Mouse (Mus musculus): ENCODE measurements around the gene Socs7. TPM values are rescaled to one million over a fixed set of nuclear protein-coding genes. Genes with fewer than 3 reads are reported as not detected.

Gene Socs7
- total RNA-seq, 1 experiment, result 14.5 TPM

GRCm38 (mm10) chr11:97424802-97425201, 62.5 kb downstream of the Socs7 start:
- DNase-seq (ENCODE audit: low read depth, low spot score), result no peak
- in situ Hi-C loops (cut with MboI; ENCODE audit: low sequenced_read_pairs in 2 of 2, unreplicated experiment in 2 of 2), result no loop called here
- H3K4me1 ChIP-seq (ENCODE audit: control insufficient read depth in 2 of 2, insufficient read depth in 2 of 2, low read length in 2 of 2, poor library complexity in 1 of 2), result peaks cover 7 to 11% of the 10 kb centered on the region in 2 experiments; a peak in 3 of 4 replicates

DNA sequence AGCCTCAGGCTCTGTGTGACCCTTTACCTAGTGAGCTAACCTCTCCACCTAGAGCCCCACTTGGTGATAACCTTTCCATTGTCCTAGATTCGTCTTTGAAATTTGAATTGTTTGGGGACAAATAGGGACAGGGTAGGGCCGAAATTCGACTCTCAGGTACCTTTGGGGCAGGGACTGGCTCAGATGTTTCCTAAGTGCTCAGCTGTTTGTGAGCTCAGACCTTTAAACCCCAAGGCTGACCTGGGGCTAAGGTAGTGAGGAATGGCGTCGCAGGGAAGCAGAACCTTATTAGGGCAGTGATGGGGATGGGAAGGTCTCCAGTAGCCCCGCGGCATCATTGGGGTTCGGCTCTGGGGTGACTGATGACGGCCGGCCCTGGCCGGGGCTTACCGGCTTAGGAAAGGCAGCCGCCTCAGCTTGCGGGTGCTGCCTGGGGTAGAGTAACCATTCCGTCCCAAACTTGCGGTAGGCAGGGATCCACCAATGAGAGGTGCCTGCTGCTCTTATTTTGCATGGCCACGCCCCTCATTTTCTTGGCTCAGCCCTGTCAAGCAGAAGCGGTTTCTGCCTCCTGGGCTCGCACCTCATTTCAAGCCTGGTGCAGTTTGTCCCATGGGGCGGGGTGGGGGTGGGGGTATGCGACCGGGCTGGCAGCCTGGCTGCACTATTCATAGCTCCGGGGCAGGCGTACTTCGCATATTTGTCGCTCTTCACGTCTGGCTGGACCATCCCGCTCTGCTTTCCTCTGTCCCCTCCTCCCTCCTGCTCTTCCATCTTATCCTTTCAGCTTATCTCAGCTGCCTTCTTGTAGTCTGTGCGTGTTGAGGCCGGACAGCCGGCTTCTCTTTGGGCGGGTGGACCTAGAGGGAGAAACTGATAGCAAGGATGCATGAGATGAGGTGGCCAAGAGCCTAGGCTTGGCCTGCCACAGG, 65.7 kb downstream of the Socs7 start:
- H3K27ac ChIP-seq (ENCODE audit: insufficient read depth, low read depth, low read length, poor library complexity, severe bottlenecking), result peak overlapping the region; percentile 61; the same call in 1 of the 2 replicates
- peak; percentile 89 for DNase-seq (ENCODE audit: low read depth, low spot score)
- peaks cover 7 to 23% of the 10 kb centered on the region in 2 experiments; a peak in 3 of 4 replicates for H3K4me1 ChIP-seq (ENCODE audit: control insufficient read depth in 2 of 2, insufficient read depth in 2 of 2, low read length in 2 of 2, poor library complexity in 1 of 2)
- in situ Hi-C loops (cut with MboI; ENCODE audit: low sequenced_read_pairs in 2 of 2, unreplicated experiment in 2 of 2), result no loop called here
- H3K36me3 ChIP-seq (ENCODE audit: control insufficient read depth, insufficient read depth, low read length, poor library complexity, severe bottlenecking), result no peaks in the 10 kb centered on the region
- TF ChIP-seq MAFK (IDR thresholded peaks at IDR 0.05; ENCODE audit: insufficient read depth, low read depth, low read length), result peak; percentile 9; the same call in 1 of the 2 replicates
- TF ChIP-seq CHD2 (IDR thresholded peaks at IDR 0.05; ENCODE audit: low read depth, low read length), result no peak
- no peak for TF ChIP-seq ZC3H11A (IDR thresholded peaks at IDR 0.05; ENCODE audit: borderline replicate concordance, low read depth, low read length)
- peak overlapping the region; percentile 29; the same call in 1 of the 2 replicates for H3K9ac ChIP-seq (ENCODE audit: insufficient read depth, low read depth, low read length, poor library complexity, severe bottlenecking)
- no peaks in the 10 kb centered on the region for H3K9me3 ChIP-seq (ENCODE audit: control insufficient read depth, insufficient read depth, low read depth, low read length)
- peak overlapping the region; percentile 45 to 66 for H3K4me3 ChIP-seq (ENCODE audit: insufficient read depth in 1 of 2, low read depth in 1 of 2, low read length in 2 of 2, poor library complexity in 1 of 2, severe bottlenecking in 1 of 2)

More at GRCm38 (mm10) chr11:97424802-97425201, 62.5 kb downstream of the Socs7 start:
- H3K4me3 ChIP-seq (ENCODE audit: insufficient read depth in 1 of 2, low read depth in 1 of 2, low read length in 2 of 2, poor library complexity in 1 of 2, severe bottlenecking in 1 of 2), result no peak overlapping the region
- H3K9me3 ChIP-seq (ENCODE audit: control insufficient read depth, insufficient read depth, low read depth, low read length), result no peaks in the 10 kb centered on the region
- TF ChIP-seq MAFK (IDR thresholded peaks at IDR 0.05; ENCODE audit: insufficient read depth, low read depth, low read length), result no peak
- no peak for TF ChIP-seq HCFC1 (IDR thresholded peaks at IDR 0.05; ENCODE audit: borderline replicate concordance, insufficient read depth, low read length)
- no peak for TF ChIP-seq ZNF384 (IDR thresholded peaks at IDR 0.05; ENCODE audit: low read depth, low read length)
- no peak for TF ChIP-seq CHD2 (IDR thresholded peaks at IDR 0.05; ENCODE audit: low read depth, low read length)
- no peak for TF ChIP-seq ZC3H11A (IDR thresholded peaks at IDR 0.05; ENCODE audit: borderline replicate concordance, low read depth, low read length)
- H3K9ac ChIP-seq (ENCODE audit: insufficient read depth, low read depth, low read length, poor library complexity, severe bottlenecking), result no peak overlapping the region
- no peak overlapping the region for H3K27ac ChIP-seq (ENCODE audit: insufficient read depth, low read depth, low read length, poor library complexity, severe bottlenecking)
- H3K36me3 ChIP-seq (ENCODE audit: control insufficient read depth, insufficient read depth, low read length, poor library complexity, severe bottlenecking), result no peaks in the 10 kb centered on the region; the same call in 1 of the 2 replicates

DNA sequence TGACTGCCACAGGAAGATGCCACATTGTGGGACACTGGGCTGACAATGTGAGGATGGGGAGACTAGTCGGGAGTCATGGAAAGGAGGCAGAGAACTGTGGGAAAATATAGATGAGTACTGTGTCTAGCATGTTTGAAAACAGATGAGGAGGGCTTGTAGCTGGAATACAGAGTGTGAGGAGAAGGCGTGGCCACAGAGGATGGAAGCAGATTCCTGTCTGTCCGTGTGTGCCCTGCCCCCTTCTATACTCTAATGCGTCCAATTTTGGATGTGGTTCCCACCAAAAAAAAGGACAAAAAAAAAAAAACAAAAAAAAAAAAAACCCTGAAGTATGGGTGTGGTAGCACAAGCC, 66.4 kb downstream of the Socs7 start:
- peak overlapping the region; percentile 61; the same call in 1 of the 2 replicates for H3K27ac ChIP-seq (ENCODE audit: insufficient read depth, low read depth, low read length, poor library complexity, severe bottlenecking)
- H3K36me3 ChIP-seq (ENCODE audit: control insufficient read depth, insufficient read depth, low read length, poor library complexity, severe bottlenecking), result no peaks in the 10 kb centered on the region
- TF ChIP-seq ZNF384 (IDR thresholded peaks at IDR 0.05; ENCODE audit: low read depth, low read length) (0 out of 2 replicates have a peak, but pooled peaks have one; percentile 21), MAFK (IDR thresholded peaks at IDR 0.05; ENCODE audit: insufficient read depth, low read depth, low read length) (no peak)
- peak overlapping the region; percentile 20 to 66; a peak in 3 of 4 replicates for H3K4me3 ChIP-seq (ENCODE audit: insufficient read depth in 1 of 2, low read depth in 1 of 2, low read length in 2 of 2, poor library complexity in 1 of 2, severe bottlenecking in 1 of 2)
- H3K9ac ChIP-seq (ENCODE audit: insufficient read depth, low read depth, low read length, poor library complexity, severe bottlenecking), result no peak overlapping the region
- H3K9me3 ChIP-seq (ENCODE audit: control insufficient read depth, insufficient read depth, low read depth, low read length), result no peaks in the 10 kb centered on the region
- peaks cover 7 to 24% of the 10 kb centered on the region in 2 experiments; a peak in 3 of 4 replicates for H3K4me1 ChIP-seq (ENCODE audit: control insufficient read depth in 2 of 2, insufficient read depth in 2 of 2, low read length in 2 of 2, poor library complexity in 1 of 2)
- in situ Hi-C loops (cut with MboI; ENCODE audit: low sequenced_read_pairs in 2 of 2, unreplicated experiment in 2 of 2), result no loop called here
- no peak for DNase-seq (ENCODE audit: low read depth, low spot score)

DNA sequence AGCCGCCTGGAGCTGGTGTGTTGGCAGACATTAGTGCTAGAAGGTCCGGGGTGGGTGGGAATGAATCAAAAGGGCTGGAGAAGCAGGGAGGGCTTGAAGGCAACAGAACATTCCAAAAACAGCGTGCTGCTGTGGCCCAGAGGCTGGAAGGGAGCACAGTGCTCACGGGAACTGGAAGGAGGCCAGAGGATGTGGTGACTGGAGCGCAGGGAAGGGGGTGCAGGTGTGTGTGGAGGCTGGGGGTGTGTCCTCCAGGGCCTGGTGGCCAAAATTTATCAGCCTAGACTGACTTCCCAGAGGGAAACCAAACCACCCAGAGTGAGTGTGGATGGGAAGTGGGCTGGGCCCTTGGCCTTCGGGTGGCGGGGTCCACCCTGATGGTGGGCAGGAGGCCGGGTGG, 67.3 kb downstream of the Socs7 start:
- Histone ChIP-seq H3K36me3 (ENCODE audit: control insufficient read depth, insufficient read depth, low read length, poor library complexity, severe bottlenecking) (no peaks in the 10 kb centered on the region), H3K4me3 (ENCODE audit: insufficient read depth in 1 of 2, low read depth in 1 of 2, low read length in 2 of 2, poor library complexity in 1 of 2, severe bottlenecking in 1 of 2) (no peak overlapping the region), H3K4me1 (ENCODE audit: control insufficient read depth in 2 of 2, insufficient read depth in 2 of 2, low read length in 2 of 2, poor library complexity in 1 of 2) (peaks cover 9 to 19% of the 10 kb centered on the region in 2 experiments; a peak in 3 of 4 replicates), H3K9me3 (ENCODE audit: control insufficient read depth, insufficient read depth, low read depth, low read length) (no peaks in the 10 kb centered on the region), H3K9ac (ENCODE audit: insufficient read depth, low read depth, low read length, poor library complexity, severe bottlenecking) (no peak overlapping the region), H3K27ac (ENCODE audit: insufficient read depth, low read depth, low read length, poor library complexity, severe bottlenecking) (no peak overlapping the region)
- TF ChIP-seq ZNF384 (IDR thresholded peaks at IDR 0.05; ENCODE audit: low read depth, low read length), result no peak
- no peak for TF ChIP-seq HCFC1 (IDR thresholded peaks at IDR 0.05; ENCODE audit: borderline replicate concordance, insufficient read depth, low read length)
- no peak for TF ChIP-seq CHD2 (IDR thresholded peaks at IDR 0.05; ENCODE audit: low read depth, low read length)
- no peak for TF ChIP-seq ZC3H11A (IDR thresholded peaks at IDR 0.05; ENCODE audit: borderline replicate concordance, low read depth, low read length)
- TF ChIP-seq MAFK (IDR thresholded peaks at IDR 0.05; ENCODE audit: insufficient read depth, low read depth, low read length), result no peak
- in situ Hi-C loops (cut with MboI; ENCODE audit: low sequenced_read_pairs in 2 of 2, unreplicated experiment in 2 of 2), result no loop called here
- no peak for DNase-seq (ENCODE audit: low read depth, low spot score)
